Mouse (Mus musculus) T-cell, adult 2 months (primary cell): ENCODE data around the gene Cdkl2.

ENCODE experiments used
- DNase-seq: peaks from one replicate; pipeline ENCODE4 v3.0.0; 2022; ENCODE audit warnings: low spot score

The Cdkl2 gene

GRCm38 (mm10) chr5:91993061-91993460 lies 50.6 kb downstream of the Cdkl2 start:
- DNase-seq: no peak

GRCm38 (mm10) chr5:91991191-91991937 lies 52.3 kb downstream of the Cdkl2 start:
- DNase-seq: no peak

- DNase-seq: no peak
Observed at GRCm38 (mm10) chr5:91989261-91989660, 54.4 kb downstream of the Cdkl2 start.

GRCm38 (mm10) chr5:91987799-91988198 lies 55.9 kb downstream of the Cdkl2 start:
- DNase-seq: no peak

- no peak for DNase-seq
Observed at GRCm38 (mm10) chr5:91987236-91987635, 56.4 kb downstream of the Cdkl2 start, which contains the start of gene Odaph. Odaph (plus strand) TSS chr5:91987475.

- DNase-seq: peak; percentile 3
Observed at GRCm38 (mm10) chr5:91985721-91986120, 58.0 kb downstream of the Cdkl2 start.

- no peak for DNase-seq
Observed at GRCm38 (mm10) chr5:91983490-91983889, 60.2 kb downstream of the Cdkl2 start.

GRCm38 (mm10) chr5:91981176-91981840 lies 62.4 kb downstream of the Cdkl2 start:
- no peak for DNase-seq

- no peak for DNase-seq
Observed at GRCm38 (mm10) chr5:91977397-91977770, 66.3 kb downstream of the Cdkl2 start.

GRCm38 (mm10) chr5:91976566-91977396 lies 66.9 kb downstream of the Cdkl2 start:
- DNase-seq: no peak

- DNase-seq: no peak
Observed at GRCm38 (mm10) chr5:91975758-91976157, 67.9 kb downstream of the Cdkl2 start.

- no peak for DNase-seq
Observed at GRCm38 (mm10) chr5:91974002-91974401, 69.7 kb downstream of the Cdkl2 start.

- no peak for DNase-seq
Observed at GRCm38 (mm10) chr5:91972046-91972445, 71.6 kb downstream of the Cdkl2 start.

GRCm38 (mm10) chr5:91962639-91963440 lies 80.8 kb downstream of the Cdkl2 start, which contains the start of gene Rchy1:
Rchy1 (minus strand) TSS chr5:91963068.
- peak; percentile 96 for DNase-seq

GRCm38 (mm10) chr5:91962259-91962638 lies 81.4 kb downstream of the Cdkl2 start:
- peak; percentile 80 for DNase-seq

GRCm38 (mm10) chr5:91961370-91961769 lies 82.3 kb downstream of the Cdkl2 start:
- peak; percentile 25 for DNase-seq

GRCm38 (mm10) chr5:91960606-91961254 lies 83.0 kb downstream of the Cdkl2 start:
- no peak for DNase-seq

- DNase-seq: no peak
Observed at GRCm38 (mm10) chr5:91959986-91960385, 83.7 kb downstream of the Cdkl2 start.

- DNase-seq: no peak
Observed at GRCm38 (mm10) chr5:91959096-91959495, 84.6 kb downstream of the Cdkl2 start.

- no peak for DNase-seq
Observed at GRCm38 (mm10) chr5:91956991-91957760, 86.5 kb downstream of the Cdkl2 start.
